Mouse (Mus musculus) midbrain, embryonic 16.5 days (tissue): ENCODE measurements around the gene Pigo. TPM values are rescaled to one million over a fixed set of nuclear protein-coding genes. Genes with fewer than 3 reads are reported as not detected.

Experiments
- ATAC-seq: fragments of 200-750 bp; cut with Nextera tagmentation; 2 replicates; pipeline ENCODE4 v1.8.0; 2017; ENCODE audit warnings: moderate TSS enrichment
- H3K27ac ChIP-seq: fragments of 300-500 bp; sonication (generic); 2 replicates; pipeline ENCODE4 v1.5.1; 2014; ENCODE audit warnings: mild to moderate bottlenecking, low read length, mixed read lengths
- H3K27me3 ChIP-seq: fragments of 300-500 bp; sonication (generic); 2 replicates; pipeline ENCODE4 v1.6.1; 2014; ENCODE audit warnings: low read depth, low read length, mixed read lengths; ENCODE audit not compliant: control insufficient read depth, insufficient read depth
- H3K36me3 ChIP-seq: fragments of 300-500 bp; sonication (generic); 2 replicates; pipeline ENCODE4 v1.6.1; 2014; ENCODE audit warnings: mild to moderate bottlenecking, low read length, moderate library complexity, mixed read lengths; ENCODE audit not compliant: control insufficient read depth, insufficient read depth
- H3K4me1 ChIP-seq: fragments of 300-500 bp; sonication (generic); 2 replicates; pipeline ENCODE4 v1.6.1; 2014; ENCODE audit warnings: mild to moderate bottlenecking, low read length, mixed read lengths; ENCODE audit not compliant: control insufficient read depth, insufficient read depth
- H3K4me2 ChIP-seq: fragments of 300-500 bp; sonication (generic); 2 replicates; pipeline ENCODE4 v1.6.1; 2014; ENCODE audit warnings: mild to moderate bottlenecking, low read length, mixed read lengths
- H3K4me3 ChIP-seq: fragments of 300-500 bp; sonication (generic); 2 replicates; pipeline ENCODE4 v1.5.1; 2014; ENCODE audit warnings: low read depth, mild to moderate bottlenecking, low read length, moderate library complexity, mixed read lengths
- H3K9ac ChIP-seq: fragments of 300-500 bp; sonication (generic); 2 replicates; pipeline ENCODE4 v1.6.1; 2014; ENCODE audit warnings: low read depth, low read length, mixed read lengths
- H3K9me3 ChIP-seq: fragments of 300-500 bp; sonication (generic); replicated peaks from 2 replicates; pipeline ENCODE4 v1.6.1; 2014; ENCODE audit warnings: mild to moderate bottlenecking, low read length, mixed read lengths; ENCODE audit not compliant: control insufficient read depth, poor library complexity, severe bottlenecking
- WGBS: fragments of 180-500 bp; shearing (Covaris S2); extraction: QIAGEN DNeasy Blood & Tissue Kit; methylation state at CpG from one replicate; pipeline ENCODE4 v1.1.7; 2014; 5-methylcytosine and 5-hydroxymethylcytosine counted together
- polyA plus RNA-seq: library from polyadenylated mRNA; unstranded; fragments of >200 nt; fragmentation: Nextera tagmentation; extraction: Ambion mirVana; gene quantifications from 2 replicates; pipeline ENCODE4 v1.2.1, GENCODE M21; 2015

The Pigo gene
- polyA plus RNA-seq, 1 experiment from 2014 or later, result 32.0 TPM

DNA sequence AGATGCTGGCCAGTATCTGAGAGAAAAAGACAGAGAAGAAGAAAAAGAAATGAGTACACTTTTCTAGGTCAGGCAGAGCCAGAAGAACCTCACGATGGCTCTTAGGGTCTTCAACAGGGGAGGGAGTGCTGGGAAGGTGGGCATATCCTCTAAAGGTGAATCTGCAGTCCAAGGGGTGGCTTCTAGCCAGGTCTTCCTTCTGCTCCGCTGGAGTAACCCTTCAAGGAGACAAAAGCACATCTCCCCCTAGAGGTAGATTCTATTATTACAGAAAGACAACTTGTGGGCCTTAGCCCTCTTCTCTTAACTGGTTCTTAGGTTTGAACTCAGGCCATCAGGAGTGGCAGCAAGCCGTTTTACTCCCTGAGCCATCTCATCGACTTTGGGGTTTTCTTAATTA lies 27.0 kb upstream of the Pigo start:
- H3K4me1 ChIP-seq, result no peaks in the 10 kb centered on the region
- 14% methylated on average over 4 of the region's 4 CpGs for WGBS
- no peak overlapping the region for H3K4me2 ChIP-seq
- H3K4me3 ChIP-seq, result no peak overlapping the region
- no peak overlapping the region for H3K27ac ChIP-seq
- H3K36me3 ChIP-seq, result no peaks in the 10 kb centered on the region
- ATAC-seq, result no peak
- H3K9ac ChIP-seq, result no peak overlapping the region
- H3K9me3 ChIP-seq, result no peaks in the 10 kb centered on the region
- no peaks in the 10 kb centered on the region for H3K27me3 ChIP-seq

DNA sequence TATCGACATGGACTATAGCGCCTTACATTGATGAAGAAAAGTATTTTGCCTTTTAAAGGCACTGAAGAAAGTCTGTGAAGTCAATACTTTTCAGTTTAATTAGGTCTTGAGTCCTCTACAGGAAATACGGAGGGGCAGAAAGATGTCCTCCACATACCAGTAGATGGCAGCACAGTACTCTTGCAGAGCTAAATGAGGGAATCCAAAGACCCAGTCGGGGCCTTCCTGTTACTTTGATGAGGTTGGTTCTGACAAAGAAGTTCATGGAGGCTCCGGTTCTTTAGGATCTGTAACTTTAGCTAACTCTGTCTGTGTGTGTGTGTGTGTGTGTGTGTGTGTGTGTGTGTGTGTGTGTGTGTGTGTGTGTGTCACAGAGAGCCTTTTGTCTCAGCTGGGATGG lies 21.6 kb upstream of the Pigo start:
- H3K4me3 ChIP-seq, result no peak overlapping the region

GRCm38 (mm10) chr4:43046607-43047006 lies 21.0 kb upstream of the Pigo start:
- ATAC-seq, result no peak
- Histone ChIP-seq H3K36me3 (no peaks in the 10 kb centered on the region), H3K4me3 (no peak overlapping the region), H3K9ac (no peak overlapping the region), H3K9me3 (no peaks in the 10 kb centered on the region), H3K4me1 (peaks cover 28% of the 10 kb centered on the region), H3K27me3 (no peaks in the 10 kb centered on the region), H3K27ac (no peak overlapping the region), H3K4me2 (peak overlapping the region; percentile 65; the same call in 1 of the 2 replicates)
- 67% methylated on average over 5 of the region's 5 CpGs for WGBS

More for the DNA sequence above, 21.6 kb upstream of the Pigo start:
- Histone ChIP-seq H3K4me2 (peak overlapping the region; percentile 1; the same call in 1 of the 2 replicates), H3K27ac (no peak overlapping the region), H3K4me1 (peaks cover 28% of the 10 kb centered on the region), H3K9ac (no peak overlapping the region), H3K27me3 (no peaks in the 10 kb centered on the region), H3K9me3 (no peaks in the 10 kb centered on the region), H3K36me3 (no peaks in the 10 kb centered on the region)
- 5% methylated on average over 5 of the region's 5 CpGs for WGBS
- ATAC-seq, result no peak

DNA sequence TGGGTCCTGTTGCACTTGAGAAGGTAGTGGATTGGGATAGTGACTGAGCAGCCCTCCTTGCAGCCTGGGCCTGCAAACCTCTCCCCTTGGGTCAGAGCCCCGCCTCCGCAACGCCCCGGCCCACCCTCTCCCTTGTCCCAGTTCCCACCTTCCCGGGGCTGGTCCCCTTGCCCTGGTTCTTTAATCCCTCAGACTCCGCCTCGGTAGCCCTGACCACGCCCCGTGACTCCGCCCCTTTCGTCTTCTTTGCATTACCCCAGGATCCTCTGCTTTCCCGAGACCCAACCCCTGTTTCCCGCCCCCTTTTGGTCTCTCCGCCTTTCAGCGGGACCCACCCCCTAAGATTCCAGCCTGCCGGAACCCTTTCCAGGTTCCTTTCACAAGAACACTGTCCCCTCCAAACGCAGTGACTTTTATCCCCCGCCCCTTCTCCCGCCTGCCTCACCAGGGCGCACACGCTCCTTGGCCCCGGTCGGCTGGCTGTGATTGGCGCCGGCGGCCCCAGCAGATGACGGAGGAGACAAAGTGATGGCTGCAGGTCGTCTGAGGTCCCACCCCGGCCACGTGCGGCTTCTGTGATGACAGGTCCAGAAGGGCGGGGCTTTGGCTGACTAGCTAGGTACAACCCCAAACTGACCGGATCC lies 20.2 kb upstream of the Pigo start, which contains the start of gene Fam214b:
TSS of gene Fam214b (minus strand) at position 562 of the 644 bp plus-strand sequence.
- Histone ChIP-seq H3K36me3 (no peaks in the 10 kb centered on the region), H3K4me2 (peak within 1 kb of the TSS; percentile 65), H3K27me3 (no peaks in the 10 kb centered on the region), H3K4me1 (peaks cover 30% of the 10 kb centered on the region), H3K27ac (peak within 1 kb of the TSS; percentile 91), H3K4me3 (peak within 1 kb of the TSS; percentile 51), H3K9me3 (no peaks in the 10 kb centered on the region), H3K9ac (peak within 1 kb of the TSS; percentile 73)
- peak; percentile 87 for ATAC-seq
- under 1% methylated on average over 33 of the region's 33 CpGs for WGBS

DNA sequence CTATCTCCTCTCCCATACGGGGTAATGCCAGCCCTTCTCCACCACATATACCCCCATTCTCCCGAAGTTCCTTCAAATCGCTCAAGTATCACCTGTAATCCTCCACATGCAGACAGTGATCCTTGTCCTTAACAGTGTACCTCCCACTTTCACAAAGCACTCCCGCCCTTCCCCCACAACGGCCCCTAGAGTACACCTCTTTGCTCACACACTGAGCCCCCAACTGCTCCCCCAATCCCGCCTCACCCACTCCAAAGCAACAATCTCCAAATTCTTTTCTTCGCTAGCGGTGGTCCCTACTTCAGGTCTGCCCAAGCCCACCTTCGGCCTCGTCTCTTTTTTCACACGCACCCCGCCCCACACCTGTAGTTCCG lies 19.7 kb upstream of the Pigo start:
- H3K4me1 ChIP-seq, result peaks cover 34% of the 10 kb centered on the region
- H3K4me3 ChIP-seq, result peak overlapping the region; percentile 51
- H3K4me2 ChIP-seq, result peak overlapping the region; percentile 65
- peak overlapping the region; percentile 65 for H3K9ac ChIP-seq
- no peaks in the 10 kb centered on the region for H3K9me3 ChIP-seq
- 0% methylated on average over 13 of the region's 13 CpGs for WGBS
- no peaks in the 10 kb centered on the region for H3K27me3 ChIP-seq
- H3K36me3 ChIP-seq, result no peaks in the 10 kb centered on the region
- H3K27ac ChIP-seq, result peak overlapping the region; percentile 91
- peak; percentile 18; the same call in 1 of the 2 replicates for ATAC-seq

DNA sequence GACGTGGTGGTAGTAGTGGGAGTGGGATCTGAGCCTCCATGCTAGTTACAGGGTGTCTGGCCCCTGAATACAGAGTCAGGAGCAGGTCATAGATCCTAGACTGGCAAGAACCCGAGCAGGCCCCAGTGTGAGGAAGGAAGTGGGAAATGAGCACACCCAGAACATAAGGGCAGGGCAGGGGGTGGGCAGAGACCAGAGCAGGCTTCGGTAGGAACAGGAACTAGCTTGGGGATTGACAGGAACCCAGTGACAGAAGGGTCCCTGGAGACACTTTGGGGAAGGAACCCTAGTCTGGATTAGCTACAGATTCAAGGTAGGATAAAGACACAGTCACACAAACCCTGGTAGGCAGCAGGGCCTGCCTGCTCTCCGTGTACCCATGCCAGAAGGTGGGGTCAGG lies 19.1 kb upstream of the Pigo start:
- Histone ChIP-seq H3K36me3 (no peaks in the 10 kb centered on the region), H3K27me3 (no peaks in the 10 kb centered on the region), H3K27ac (peak overlapping the region; percentile 91), H3K9me3 (no peaks in the 10 kb centered on the region), H3K4me3 (peak overlapping the region; percentile 51), H3K4me2 (peak overlapping the region; percentile 65), H3K9ac (peak overlapping the region; percentile 65), H3K4me1 (peaks cover 34% of the 10 kb centered on the region)
- 0% methylated on average over 4 of the region's 4 CpGs for WGBS
- ATAC-seq, result no peak

- peak overlapping the region; percentile 65 for H3K4me2 ChIP-seq
- H3K4me1 ChIP-seq, result peaks cover 43% of the 10 kb centered on the region
- no peaks in the 10 kb centered on the region for H3K36me3 ChIP-seq
- H3K4me3 ChIP-seq, result peak overlapping the region; percentile 51
- 5% methylated on average over 7 of the region's 7 CpGs for WGBS
- H3K27ac ChIP-seq, result peak overlapping the region; percentile 91
- H3K9me3 ChIP-seq, result no peaks in the 10 kb centered on the region
- peak overlapping the region; percentile 65 for H3K9ac ChIP-seq
- ATAC-seq, result peak; percentile 69
- no peaks in the 10 kb centered on the region for H3K27me3 ChIP-seq
Measured at GRCm38 (mm10) chr4:43043644-43044357, 18.2 kb upstream of the Pigo start.

GRCm38 (mm10) chr4:43040881-43041547 lies 15.4 kb upstream of the Pigo start:
- H3K4me3 ChIP-seq, result no peak overlapping the region
- peaks cover 4% of the 10 kb centered on the region for H3K36me3 ChIP-seq
- WGBS, result 62% methylated on average over 9 of the region's 9 CpGs

More at GRCm38 (mm10) chr4:43040881-43041547, 15.4 kb upstream of the Pigo start:
- H3K4me1 ChIP-seq, result peaks cover 51% of the 10 kb centered on the region
- H3K9ac ChIP-seq, result no peak overlapping the region
- H3K9me3 ChIP-seq, result no peaks in the 10 kb centered on the region
- H3K4me2 ChIP-seq, result peak overlapping the region; percentile 22
- no peaks in the 10 kb centered on the region for H3K27me3 ChIP-seq
- ATAC-seq, result no peak
- H3K27ac ChIP-seq, result peak overlapping the region; percentile 45; the same call in 1 of the 2 replicates
